19 mouse cellular contexts compared by ENCODE assay signal in genomic region chr9:14917661-14918060, GRCm38 (mm10). TPM values are rescaled to one million over a fixed set of nuclear protein-coding genes. Genes with fewer than 3 reads are reported as not detected.
"Had no signal": no experiment of that assay in that cellular context is flagged by ENCODE, and none has a peak within 500 bp of the region (broad histone marks: within the 10 kb centered on the region; RNA-seq: fewer than 3 reads in every experiment).

No protein-coding gene starts in this region.

- H3K27ac ChIP-seq: kidney, postnatal 0 days; limb, embryonic 15.5 days; liver, embryonic 12.5 days; midbrain, embryonic 13.5 days; neural tube, embryonic 12.5 days had no signal

- H3K9me3 ChIP-seq: limb, embryonic 15.5 days; liver, embryonic 12.5 days; midbrain, embryonic 13.5 days had no signal

- H3K9ac ChIP-seq: limb, embryonic 15.5 days; liver, embryonic 12.5 days; midbrain, embryonic 13.5 days; neural tube, embryonic 12.5 days had no signal

- H3K36me3 ChIP-seq: limb, embryonic 15.5 days; liver, embryonic 12.5 days; midbrain, embryonic 13.5 days; neural tube, embryonic 12.5 days had no signal

- H3K27me3 ChIP-seq: limb, embryonic 15.5 days; liver, embryonic 12.5 days; midbrain, embryonic 13.5 days; neural tube, embryonic 12.5 days had no signal

- ATAC-seq: liver, embryonic 12.5 days; midbrain, embryonic 13.5 days had no signal

- H3K4me1 ChIP-seq: limb, embryonic 15.5 days; liver, embryonic 12.5 days; neural tube, embryonic 12.5 days had no signal

- H3K4me2 ChIP-seq: limb, embryonic 15.5 days; liver, embryonic 12.5 days; midbrain, embryonic 13.5 days; neural tube, embryonic 12.5 days had no signal

- DNase-seq: kidney, adult 11 months; left cerebral cortex, postnatal 4 days; right cerebral cortex, postnatal 14 days; thymus, adult 2 months; thymus, postnatal 25 days had no signal

- H3K4me3 ChIP-seq: limb, embryonic 15.5 days; liver, embryonic 12.5 days; midbrain, embryonic 13.5 days; neural tube, embryonic 12.5 days had no signal

RNA-seq across cellular contexts. Expression of gene Izumo1r, which starts 13.9 kb away (rescaled TPM):
- total RNA-seq: layer of hippocampus, adult 8-10 months; layer of hippocampus, postnatal 14 days; left cerebral cortex, adult 18-20 months; left cerebral cortex, postnatal 10 days; left cerebral cortex, postnatal 4 days; monocyte, adult 5-6 weeks had no signal
- polyA plus RNA-seq: intestine, embryonic 14.5 days; liver, embryonic 12.5 days; liver, embryonic 16.5 days; midbrain, embryonic 13.5 days; neural tube, embryonic 12.5 days; stomach, embryonic 16.5 days had no signal

RNA-seq across cellular contexts. Expression of gene Gpr83, which starts 57.7 kb away (rescaled TPM):
- total RNA-seq: monocyte, adult 5-6 weeks had no signal
- polyA plus RNA-seq: urinary bladder, adult 2 months had no signal
